Mouse (Mus musculus): ENCODE measurements around the gene Arfgap1. TPM values are rescaled to one million over a fixed set of nuclear protein-coding genes. Genes with fewer than 3 reads are reported as not detected.

The Arfgap1 gene
- total RNA-seq (2022) = 10 to 100 TPM; 31.7 to 34.2 (median 33.0) TPM

- peak; percentile 78 to 85 for DNase-seq (ENCODE audit: low spot score in 2 of 2)
These were observed at the start of gene Arfgap1 for GRCm38 (mm10) chr2:180967010-180967763. Gene Arfgap1 (plus strand): TSS chr2:180967225.

GRCm38 (mm10) chr2:180919913-180920809 lies 46.9 kb upstream of the Arfgap1 start:
- DNase-seq (ENCODE audit: low spot score in 2 of 2) = peak in 1 of 2 experiments; percentile 10

DNA sequence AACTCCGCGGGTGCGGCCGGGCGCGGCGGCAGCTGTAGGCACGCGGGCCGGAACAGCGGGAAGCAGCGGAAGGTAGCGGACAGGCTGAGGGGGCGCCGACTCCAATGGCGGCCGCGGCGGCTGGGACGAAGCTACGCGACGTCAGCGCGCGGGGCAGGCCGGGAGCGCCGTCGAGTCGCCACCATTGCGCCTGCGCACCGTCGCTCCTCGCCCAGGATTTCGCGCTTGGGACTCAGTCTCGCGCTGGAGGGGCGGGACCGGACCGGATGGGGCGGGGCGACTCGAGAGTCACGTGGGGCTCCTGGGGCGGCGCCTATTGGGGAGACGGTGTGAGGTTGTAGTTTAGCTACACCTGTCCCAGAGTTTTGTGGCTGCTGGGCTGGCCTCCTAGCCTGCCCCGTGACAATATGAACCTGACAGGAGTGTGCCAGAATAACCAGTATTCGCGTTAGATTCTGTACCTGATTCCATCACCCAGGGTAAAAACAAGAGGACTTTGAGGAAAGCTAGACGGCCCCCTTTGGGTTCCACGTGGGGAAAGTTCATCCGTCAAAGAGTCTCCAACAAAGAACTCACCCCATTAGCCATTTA lies 46.1 kb upstream of the Arfgap1 start, which contains the start of gene Ythdf1:
Ythdf1 (minus strand) TSS at position 140 of the 591 bp plus-strand sequence.
- DNase-seq (ENCODE audit: low spot score in 2 of 2) = peak; percentile 95 to 97

DNA sequence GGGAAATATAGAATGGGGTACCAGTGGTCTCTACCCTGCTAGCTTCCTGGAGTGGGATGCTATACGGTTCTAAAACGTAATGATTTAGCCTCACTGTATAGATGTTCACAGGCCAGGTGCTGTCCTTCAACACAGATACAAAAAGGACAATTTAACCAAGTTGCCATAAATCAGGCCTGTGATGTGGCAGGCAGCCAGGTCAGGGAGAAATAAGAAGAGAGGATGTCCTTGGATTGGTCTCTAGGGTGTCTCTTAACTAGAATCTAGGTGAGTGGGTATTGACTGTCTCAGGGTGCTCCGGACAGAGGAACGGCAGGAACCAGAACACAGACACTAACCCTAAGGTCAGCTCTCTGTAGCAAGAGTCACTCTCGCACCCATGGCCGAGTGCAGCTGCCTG lies 44.3 kb upstream of the Arfgap1 start:
- no peak for DNase-seq (ENCODE audit: low spot score in 2 of 2)

DNA sequence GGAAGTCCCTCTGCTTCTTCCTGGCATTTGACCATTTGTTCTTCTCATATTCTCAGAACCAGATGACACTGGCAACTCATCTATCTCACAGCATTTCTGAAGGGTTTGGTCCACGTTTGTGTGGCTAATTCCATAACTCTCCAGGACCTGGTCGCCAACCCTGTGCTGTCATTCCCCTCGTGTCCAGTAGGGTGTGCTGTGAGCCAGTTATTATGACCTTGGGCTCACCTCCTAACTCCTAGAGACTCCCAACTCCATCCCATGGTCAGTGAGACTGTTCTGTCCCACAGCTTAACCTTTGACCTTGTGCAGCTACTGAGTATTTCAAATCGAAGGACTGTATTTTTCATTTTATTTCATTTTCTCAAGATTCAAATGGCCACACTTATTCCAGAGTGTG lies 41.8 kb upstream of the Arfgap1 start:
- DNase-seq (ENCODE audit: low spot score in 2 of 2) = peak; percentile 52 to 56

- no peak for DNase-seq (ENCODE audit: low spot score in 2 of 2)
These were observed 38.3 kb upstream of the Arfgap1 start, which contains the start of gene Birc7 for GRCm38 (mm10) chr2:180928723-180929122. Gene Birc7 (plus strand): TSS chr2:180929023.

- DNase-seq (ENCODE audit: low spot score in 2 of 2) = no peak
These were observed 34.6 kb upstream of the Arfgap1 start for GRCm38 (mm10) chr2:180932418-180932817.

DNA sequence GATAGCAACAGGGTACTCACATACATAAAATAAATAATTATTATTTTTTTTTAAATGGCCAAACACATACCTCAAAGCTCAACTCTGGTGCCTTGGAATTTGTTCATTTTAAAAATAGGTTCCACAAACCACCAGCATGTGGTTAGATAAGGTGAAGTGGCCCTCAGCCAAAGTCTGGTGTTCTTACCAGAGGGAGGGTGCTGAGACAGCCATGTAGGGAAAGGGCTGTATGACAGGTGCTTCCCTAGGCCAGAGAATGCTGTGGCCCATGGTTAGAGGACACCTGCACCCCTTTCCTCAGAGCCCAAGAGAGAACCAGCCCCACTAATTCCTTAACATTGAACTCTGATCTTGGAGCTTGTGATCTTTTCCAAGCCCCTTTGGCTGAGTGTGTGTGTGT lies 26.8 kb upstream of the Arfgap1 start:
- no peak for DNase-seq (ENCODE audit: low spot score in 2 of 2)

- DNase-seq (ENCODE audit: low spot score in 2 of 2) = no peak
These were observed 25.2 kb upstream of the Arfgap1 start for GRCm38 (mm10) chr2:180941869-180942268.

- no peak for DNase-seq (ENCODE audit: low spot score in 2 of 2)
These were observed 17.1 kb upstream of the Arfgap1 start for GRCm38 (mm10) chr2:180949947-180950346.

DNA sequence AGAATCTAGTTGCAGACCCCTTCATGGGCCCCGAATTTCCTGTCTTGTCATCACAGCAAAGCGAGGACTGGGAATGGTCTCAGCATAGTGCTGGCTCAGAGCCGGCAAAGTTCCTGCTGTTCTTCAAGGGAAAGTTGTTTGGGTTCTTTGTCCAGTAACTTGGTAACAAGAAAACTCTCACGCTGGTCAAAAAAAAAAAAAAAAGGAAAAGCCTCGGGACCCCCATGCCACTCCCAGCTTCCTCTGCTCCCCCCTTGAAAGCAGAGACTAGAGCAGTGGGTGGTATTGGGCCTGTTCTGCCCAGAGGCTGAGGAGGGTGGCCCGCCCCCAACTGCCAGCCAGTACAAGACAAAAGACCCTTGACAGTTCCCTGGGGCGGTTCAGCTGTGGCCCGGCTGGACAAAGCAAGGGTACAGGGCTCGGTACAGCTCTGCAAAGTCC lies 14.3 kb upstream of the Arfgap1 start:
- no peak for DNase-seq (ENCODE audit: low spot score in 2 of 2)

DNA sequence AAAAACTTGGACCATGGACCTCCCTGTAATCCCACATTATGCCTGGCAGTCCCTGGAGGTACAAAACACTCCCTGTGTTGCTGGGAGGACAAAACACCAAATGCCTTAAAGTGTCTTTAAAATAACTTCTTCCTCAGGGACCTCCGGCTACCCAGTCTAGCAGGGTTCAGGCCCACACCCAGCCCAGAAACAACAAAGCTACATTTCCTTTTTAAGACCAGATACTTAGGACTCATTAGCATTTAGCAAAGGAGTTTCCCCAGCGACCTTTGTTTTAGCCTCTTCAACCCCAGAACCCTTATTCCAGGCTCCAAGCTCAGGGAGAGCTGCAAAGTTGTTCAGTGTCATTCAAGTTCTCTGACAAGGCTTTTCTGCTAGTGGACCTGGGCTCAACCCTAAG lies 13.4 kb upstream of the Arfgap1 start:
- DNase-seq (ENCODE audit: low spot score in 2 of 2) = no peak

DNA sequence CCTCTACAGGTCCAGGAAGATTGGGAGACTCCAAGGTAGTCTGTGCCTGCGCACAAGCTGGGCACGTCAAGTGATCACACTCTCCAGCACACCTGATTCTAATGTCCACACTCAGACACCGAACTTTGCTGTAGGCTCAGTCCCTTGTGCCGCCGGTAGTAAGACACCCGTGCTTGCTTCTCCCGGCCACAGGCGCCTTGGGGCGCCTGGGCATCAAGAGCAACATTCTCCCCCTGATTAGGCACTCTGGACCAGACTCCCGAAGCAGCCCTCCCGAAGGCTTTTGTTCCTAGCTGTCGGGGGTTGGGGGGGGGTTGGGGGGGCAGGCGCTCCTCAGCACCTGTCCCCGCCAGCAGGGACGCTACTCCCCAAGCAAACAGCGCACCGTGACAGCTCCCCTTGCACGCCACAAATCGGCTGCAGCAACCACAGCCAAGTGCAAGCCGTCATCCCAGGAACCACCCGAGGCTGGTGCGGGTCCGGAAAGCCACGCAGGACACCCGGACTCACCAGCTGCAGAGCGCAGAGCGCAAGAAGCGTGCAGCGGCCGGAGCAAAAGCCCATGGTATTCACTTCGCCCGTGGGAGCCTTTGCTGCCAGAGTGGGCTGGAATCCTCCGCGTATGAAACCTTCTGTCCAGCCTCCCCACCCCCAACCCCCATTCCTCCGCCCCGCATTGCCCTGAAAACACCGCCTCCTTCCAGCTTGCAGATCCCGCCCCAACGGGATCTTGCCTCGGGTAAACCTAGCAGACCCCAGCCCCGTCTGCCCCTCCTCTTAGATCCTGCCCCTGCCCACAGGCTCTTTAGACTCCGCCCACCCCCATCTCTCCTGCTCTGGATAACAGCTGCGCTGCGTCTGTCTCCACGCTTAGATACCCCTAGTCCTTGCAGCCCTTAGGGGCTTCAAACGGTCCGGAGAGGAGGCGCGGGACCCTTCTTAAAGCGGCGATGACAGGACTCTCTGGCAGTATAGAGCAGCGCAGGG lies 12.7 kb upstream of the Arfgap1 start, which contains the start of gene Nkain4:
Nkain4 (minus strand) TSS at position 639 of the 987 bp plus-strand sequence.
- DNase-seq (ENCODE audit: low spot score in 2 of 2) = no peak

GRCm38 (mm10) chr2:180959605-180960004 lies 7.4 kb upstream of the Arfgap1 start:
- DNase-seq (ENCODE audit: low spot score in 2 of 2) = no peak

DNA sequence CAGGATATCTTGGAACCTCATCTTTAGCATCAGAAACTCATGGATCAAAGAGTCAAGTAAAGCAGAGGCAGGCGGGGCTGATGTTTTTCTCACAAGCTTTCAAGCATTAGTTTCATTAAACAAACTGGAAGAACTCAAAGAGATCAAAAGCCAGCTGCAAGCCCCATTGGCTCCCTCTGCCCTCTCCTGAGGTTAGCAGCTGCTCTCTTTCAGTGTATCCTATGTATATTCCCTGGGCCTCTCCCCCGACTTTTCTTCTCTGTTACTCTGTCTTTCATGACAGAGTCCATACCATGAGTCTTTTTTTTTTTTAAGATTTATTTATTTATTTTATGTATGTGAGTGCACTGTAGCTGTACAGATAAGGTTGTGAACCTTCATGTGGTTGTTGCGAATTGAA lies 6.8 kb upstream of the Arfgap1 start:
- no peak for DNase-seq (ENCODE audit: low spot score in 2 of 2)

DNA sequence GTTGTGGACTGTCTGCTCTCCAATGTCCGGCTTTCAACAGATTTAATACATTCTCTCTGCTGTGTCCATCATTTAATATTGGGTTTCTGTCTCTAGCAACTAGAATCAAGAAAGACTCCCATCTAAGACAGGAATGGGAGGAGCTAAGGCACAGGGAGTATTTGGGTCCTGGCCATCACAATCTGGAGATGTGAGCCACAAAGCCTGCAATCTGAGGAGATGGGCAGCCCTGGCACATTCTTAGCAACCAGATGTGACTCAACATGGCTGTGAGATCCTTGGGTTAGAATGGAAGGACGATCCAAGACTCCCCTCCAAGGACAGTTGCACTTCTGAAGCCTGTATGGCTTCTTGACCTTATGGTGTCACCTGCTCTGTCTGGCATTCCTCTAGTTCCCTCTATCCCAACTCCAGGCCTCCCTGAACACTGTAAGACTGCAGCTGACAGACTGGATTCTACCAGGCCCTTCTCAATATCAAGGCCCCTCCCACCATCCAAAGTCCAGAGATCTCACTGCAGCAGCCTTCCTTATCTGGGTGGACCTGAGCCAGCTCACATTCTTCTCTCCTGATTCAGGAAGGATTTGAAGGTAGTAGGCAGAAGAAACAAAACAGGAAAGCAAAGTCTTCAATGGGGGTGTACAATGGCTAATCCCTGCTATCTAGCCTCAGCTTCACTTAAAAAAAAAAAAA lies 4.3 kb upstream of the Arfgap1 start:
- DNase-seq (ENCODE audit: low spot score in 2 of 2) = no peak

DNA sequence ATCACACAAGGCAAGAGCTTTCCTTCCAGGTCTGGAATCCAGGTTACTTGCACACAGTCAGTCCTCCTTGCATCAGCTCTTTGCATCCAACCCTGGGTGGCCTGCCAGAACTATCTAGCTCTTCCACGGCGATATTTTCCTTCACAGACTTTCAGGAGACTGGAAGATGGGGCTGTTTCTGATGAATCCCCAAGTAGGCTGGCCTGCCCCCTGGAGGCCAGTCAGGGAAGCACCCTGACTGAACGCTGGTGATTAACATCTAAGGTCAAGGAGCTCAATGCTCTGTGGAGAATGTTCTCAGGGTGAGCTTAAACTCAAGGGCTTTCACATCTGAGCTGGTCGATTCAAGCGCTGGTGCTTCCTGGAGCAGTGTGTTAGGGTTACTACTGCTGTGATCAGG lies 3.1 kb upstream of the Arfgap1 start:
- DNase-seq (ENCODE audit: low spot score in 2 of 2) = peak; percentile 47 to 58

DNA sequence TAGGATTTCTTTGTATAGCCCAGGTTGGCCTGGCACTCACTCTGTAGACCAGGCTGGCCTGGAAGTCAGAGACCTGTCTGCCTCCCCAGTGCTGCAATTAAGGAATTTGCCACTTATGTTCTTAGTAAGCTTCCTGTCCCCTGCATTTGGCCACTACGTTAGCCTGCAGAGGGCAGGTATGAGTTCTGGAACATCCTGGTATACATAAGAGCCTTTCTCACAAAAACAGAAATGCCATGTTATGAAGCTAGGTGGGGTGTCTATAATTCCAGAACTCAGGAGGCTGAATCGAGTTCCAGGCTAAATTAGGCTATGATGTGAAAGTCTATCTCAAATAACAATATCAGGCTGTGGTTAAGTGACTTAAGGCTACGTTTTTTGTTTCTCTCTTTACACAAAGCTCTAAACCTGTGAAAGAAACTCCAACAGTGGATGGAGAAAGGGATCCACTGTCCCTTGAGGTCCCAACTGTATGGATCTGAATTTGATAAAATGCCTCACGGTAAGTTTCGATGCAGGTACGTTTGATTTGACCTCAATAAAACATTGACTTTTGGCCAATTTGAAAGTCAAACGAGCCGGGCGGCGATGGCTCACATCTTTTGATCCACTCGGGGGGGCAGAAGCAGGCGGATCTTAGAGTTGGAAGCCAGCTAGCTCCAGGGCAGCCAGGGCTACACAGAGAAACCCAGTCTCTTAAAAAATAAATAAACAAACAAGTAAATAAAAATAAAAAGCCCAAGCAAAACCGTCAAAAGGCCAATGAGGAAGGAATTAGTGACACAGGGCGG lies 738 bp upstream of the Arfgap1 start:
- DNase-seq (ENCODE audit: low spot score in 2 of 2) = no peak

- DNase-seq (ENCODE audit: low spot score in 2 of 2) = no peak
These were observed 14.1 kb downstream of the Arfgap1 start for GRCm38 (mm10) chr2:180981133-180981532.
